Mouse (Mus musculus) liver, postnatal 0 days (tissue): ENCODE results near the gene Tbxa2r.

Experiments
- CTCF ChIP-seq: sonication (generic); IDR thresholded peaks from 2 replicates; pipeline ENCODE4 v1.5.1; 2016; ENCODE audit warnings: antibody characterized with exemption, low read depth
- EP300 ChIP-seq: IDR thresholded peaks from 2 replicates; pipeline ENCODE4 v1.6.1; 2016; ENCODE audit warnings: antibody characterized with exemption, low read depth, mild to moderate bottlenecking

- TF ChIP-seq CTCF (no peak), EP300 (no peak)
Measured at GRCm38 (mm10) chr10:81367207-81367495, 38.6 kb downstream of the Tbxa2r start.
